Mouse (Mus musculus) hindbrain, embryonic 12.5 days (tissue): ENCODE measurements at regions not wholly inside any gene's neighbourhood (a gene's known extent, or its start where the extent isn't known, plus 50 kb on each side); places are given as distances from the start of the nearest gene placed in this dataset.

Source experiments
- ATAC-seq: fragments of 200-750 bp; cut with Nextera tagmentation; 2 replicates; pipeline ENCODE4 v1.8.0; 2017; ENCODE audit warnings: moderate TSS enrichment; ENCODE audit not compliant: low FRiP score
- H3K27ac ChIP-seq: fragments of 300-500 bp; sonication (generic); 2 replicates; pipeline ENCODE4 v1.5.1; 2016; ENCODE audit warnings: mild to moderate bottlenecking
- H3K27me3 ChIP-seq: fragments of 300-500 bp; sonication (generic); 2 replicates; pipeline ENCODE4 v1.6.1; 2016; ENCODE audit warnings: mild to moderate bottlenecking
- H3K36me3 ChIP-seq: fragments of 300-500 bp; sonication (generic); 2 replicates; pipeline ENCODE4 v1.6.1; 2016; ENCODE audit warnings: mild to moderate bottlenecking
- H3K4me1 ChIP-seq: fragments of 300-500 bp; sonication (generic); 2 replicates; pipeline ENCODE4 v1.6.1; 2016
- H3K4me2 ChIP-seq: fragments of 300-500 bp; sonication (generic); replicated peaks from 2 replicates; pipeline ENCODE4 v1.6.1; 2016; ENCODE audit warnings: mild to moderate bottlenecking
- H3K4me3 ChIP-seq: fragments of 300-500 bp; sonication (generic); 2 replicates; pipeline ENCODE4 v1.5.1; 2016; ENCODE audit warnings: mild to moderate bottlenecking
- H3K9ac ChIP-seq: fragments of 300-500 bp; sonication (generic); 2 replicates; pipeline ENCODE4 v1.6.1; 2016; ENCODE audit warnings: mild to moderate bottlenecking, moderate library complexity
- H3K9me3 ChIP-seq: fragments of 300-500 bp; sonication (generic); replicated peaks from 2 replicates; pipeline ENCODE4 v1.6.1; 2016; ENCODE audit warnings: mild to moderate bottlenecking
- WGBS: fragments of 180-500 bp; shearing (Covaris S2); methylation state at CpG from one replicate; pipeline ENCODE4 v1.1.7; 2016; 5-methylcytosine and 5-hydroxymethylcytosine counted together

- H3K9me3 ChIP-seq, result no peaks in the 10 kb centered on the region
- H3K27me3 ChIP-seq, result no peaks in the 10 kb centered on the region
- no peak for ATAC-seq
- no peak overlapping the region for H3K4me2 ChIP-seq
- WGBS, result 90% methylated on average over 2 of the region's 2 CpGs
- no peak overlapping the region for H3K27ac ChIP-seq
- H3K4me3 ChIP-seq, result no peak overlapping the region
- H3K36me3 ChIP-seq, result no peaks in the 10 kb centered on the region
- H3K4me1 ChIP-seq, result no peaks in the 10 kb centered on the region
- no peak overlapping the region for H3K9ac ChIP-seq
Measured at GRCm38 (mm10) chr2:149739886-149740285, 89.1 kb upstream of the Syndig1 start.

GRCm38 (mm10) chr2:149742661-149743060, 86.3 kb upstream of the Syndig1 start:
- Histone ChIP-seq H3K9ac (no peak overlapping the region), H3K4me2 (no peak overlapping the region), H3K27ac (no peak overlapping the region), H3K36me3 (no peaks in the 10 kb centered on the region), H3K4me3 (no peak overlapping the region), H3K27me3 (no peaks in the 10 kb centered on the region), H3K9me3 (no peaks in the 10 kb centered on the region), H3K4me1 (no peaks in the 10 kb centered on the region)
- WGBS, result 90% methylated on average over 2 of the region's 2 CpGs
- ATAC-seq, result no peak

- H3K4me2 ChIP-seq, result no peak overlapping the region
- H3K4me1 ChIP-seq, result no peaks in the 10 kb centered on the region
- H3K9me3 ChIP-seq, result no peaks in the 10 kb centered on the region
- H3K9ac ChIP-seq, result no peak overlapping the region
- H3K27me3 ChIP-seq, result no peaks in the 10 kb centered on the region
- no peak overlapping the region for H3K4me3 ChIP-seq
- no peak overlapping the region for H3K27ac ChIP-seq
- ATAC-seq, result no peak
- WGBS, result 83% methylated on average over 9 of the region's 9 CpGs
- H3K36me3 ChIP-seq, result no peaks in the 10 kb centered on the region
Measured at GRCm38 (mm10) chr2:149748240-149748822, 80.7 kb upstream of the Syndig1 start.

GRCm38 (mm10) chr2:149759151-149759550, 69.9 kb upstream of the Syndig1 start:
- Histone ChIP-seq H3K9me3 (no peaks in the 10 kb centered on the region), H3K4me1 (no peaks in the 10 kb centered on the region)
- WGBS, result 84% methylated on average over 4 of the region's 4 CpGs

GRCm38 (mm10) chr2:149763864-149764263, 65.1 kb upstream of the Syndig1 start:
- Histone ChIP-seq H3K4me3 (no peak overlapping the region), H3K27ac (no peak overlapping the region), H3K4me2 (no peak overlapping the region), H3K9ac (no peak overlapping the region), H3K4me1 (no peaks in the 10 kb centered on the region), H3K9me3 (no peaks in the 10 kb centered on the region), H3K27me3 (no peaks in the 10 kb centered on the region), H3K36me3 (no peaks in the 10 kb centered on the region)
- no peak for ATAC-seq
- 78% methylated on average over 1 of the region's 1 CpGs for WGBS

More at GRCm38 (mm10) chr2:149759151-149759550, 69.9 kb upstream of the Syndig1 start:
- H3K4me3 ChIP-seq, result no peak overlapping the region
- no peak overlapping the region for H3K4me2 ChIP-seq
- no peaks in the 10 kb centered on the region for H3K27me3 ChIP-seq
- H3K36me3 ChIP-seq, result no peaks in the 10 kb centered on the region
- no peak for ATAC-seq
- H3K27ac ChIP-seq, result no peak overlapping the region
- H3K9ac ChIP-seq, result no peak overlapping the region

GRCm38 (mm10) chr2:149768027-149768426, 61.0 kb upstream of the Syndig1 start:
- no peak overlapping the region for H3K27ac ChIP-seq
- no peaks in the 10 kb centered on the region for H3K36me3 ChIP-seq
- 61% methylated on average over 1 of the region's 1 CpGs for WGBS
- H3K4me3 ChIP-seq, result no peak overlapping the region
- no peak for ATAC-seq
- H3K9ac ChIP-seq, result no peak overlapping the region
- H3K9me3 ChIP-seq, result no peaks in the 10 kb centered on the region
- H3K4me1 ChIP-seq, result no peaks in the 10 kb centered on the region
- H3K4me2 ChIP-seq, result no peak overlapping the region
- H3K27me3 ChIP-seq, result no peaks in the 10 kb centered on the region

GRCm38 (mm10) chr2:149768551-149768950, 60.5 kb upstream of the Syndig1 start:
- Histone ChIP-seq H3K27ac (no peak overlapping the region), H3K9me3 (no peaks in the 10 kb centered on the region), H3K36me3 (no peaks in the 10 kb centered on the region), H3K4me3 (no peak overlapping the region), H3K4me1 (no peaks in the 10 kb centered on the region), H3K27me3 (no peaks in the 10 kb centered on the region), H3K9ac (no peak overlapping the region), H3K4me2 (no peak overlapping the region)
- ATAC-seq, result no peak
- 82% methylated on average over 2 of the region's 2 CpGs for WGBS

GRCm38 (mm10) chr2:149777316-149777715, 51.7 kb upstream of the Syndig1 start:
- H3K9me3 ChIP-seq, result no peaks in the 10 kb centered on the region
- H3K4me1 ChIP-seq, result no peaks in the 10 kb centered on the region
- no peaks in the 10 kb centered on the region for H3K27me3 ChIP-seq
- no peak overlapping the region for H3K4me2 ChIP-seq
- 94% methylated on average over 3 of the region's 3 CpGs for WGBS
- no peak overlapping the region for H3K9ac ChIP-seq
- H3K4me3 ChIP-seq, result no peak overlapping the region
- ATAC-seq, result no peak
- H3K36me3 ChIP-seq, result no peaks in the 10 kb centered on the region
- H3K27ac ChIP-seq, result no peak overlapping the region
